Mouse (Mus musculus) liver, embryonic 14.5 days (tissue): ENCODE data around the gene Lrrc38.

ENCODE experiments used
- CTCF ChIP-seq: IDR thresholded peaks from 2 replicates; pipeline ENCODE4 v1.5.1; 2016; ENCODE audit warnings: antibody characterized with exemption, low read depth, control low read depth
- EP300 ChIP-seq: IDR thresholded peaks from 2 replicates; pipeline ENCODE4 v1.6.1; 2016; ENCODE audit warnings: antibody characterized with exemption, low read depth

- TF ChIP-seq CTCF = peak; percentile 19; the same call in 1 of the 2 replicates
- TF ChIP-seq EP300 = no peak
Measured at GRCm38 (mm10) chr4:143383646-143384045, 34.1 kb downstream of the Lrrc38 start.
